Mouse (Mus musculus) layer of hippocampus, postnatal 10 days (tissue): ENCODE measurements around the gene Krt36. TPM values are rescaled to one million over a fixed set of nuclear protein-coding genes. Genes with fewer than 3 reads are reported as not detected.

Experiments
- DNase-seq, 2 experiments: peaks; one replicate each; pipeline ENCODE4 v3.0.0; 2021; ENCODE audit warnings: low spot score in 2 of 2
- long read RNA-seq: library from polyadenylated mRNA; stranded (forward); transcript quantifications from one replicate; pipeline ENCODE4 v2.0.0, GENCODE M21; 2023
- total RNA-seq, 2 experiments: library from RNA; stranded (reverse); gene quantifications; 2 replicates each; pipeline ENCODE4 v1.2.3; 2021

The Krt36 gene
- not detected for total RNA-seq
- long read RNA-seq = 0 reads

DNA sequence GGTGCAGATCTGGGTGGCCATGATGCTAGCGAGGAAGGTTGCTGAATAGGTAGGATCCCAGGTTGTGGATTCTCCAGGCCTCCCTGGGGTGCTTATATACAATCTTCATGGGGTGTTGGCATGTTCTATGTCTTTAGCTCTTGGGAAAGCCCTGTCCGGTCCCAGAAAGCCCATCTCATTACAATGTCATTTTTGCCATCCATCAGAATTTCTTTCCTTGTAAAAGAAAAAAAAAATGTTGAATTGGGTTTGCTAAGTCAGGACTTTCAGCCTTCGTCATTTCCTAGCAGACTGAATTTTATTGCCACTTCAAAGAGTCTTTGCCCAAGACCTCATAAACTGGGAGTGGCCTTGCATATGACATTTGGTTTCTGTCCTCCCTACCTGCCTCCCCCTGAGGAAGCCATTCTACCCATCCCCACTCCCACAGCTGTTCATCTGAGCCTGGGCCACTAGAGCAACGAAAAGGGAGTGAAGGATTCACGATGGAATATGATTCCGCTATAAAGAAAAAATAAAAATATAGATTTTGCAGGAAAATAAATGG lies at the start of gene Krt36:
TSS of gene Krt36 (minus strand) at position 51 of the 547 bp plus-strand sequence.
- DNase-seq = no peak

DNA sequence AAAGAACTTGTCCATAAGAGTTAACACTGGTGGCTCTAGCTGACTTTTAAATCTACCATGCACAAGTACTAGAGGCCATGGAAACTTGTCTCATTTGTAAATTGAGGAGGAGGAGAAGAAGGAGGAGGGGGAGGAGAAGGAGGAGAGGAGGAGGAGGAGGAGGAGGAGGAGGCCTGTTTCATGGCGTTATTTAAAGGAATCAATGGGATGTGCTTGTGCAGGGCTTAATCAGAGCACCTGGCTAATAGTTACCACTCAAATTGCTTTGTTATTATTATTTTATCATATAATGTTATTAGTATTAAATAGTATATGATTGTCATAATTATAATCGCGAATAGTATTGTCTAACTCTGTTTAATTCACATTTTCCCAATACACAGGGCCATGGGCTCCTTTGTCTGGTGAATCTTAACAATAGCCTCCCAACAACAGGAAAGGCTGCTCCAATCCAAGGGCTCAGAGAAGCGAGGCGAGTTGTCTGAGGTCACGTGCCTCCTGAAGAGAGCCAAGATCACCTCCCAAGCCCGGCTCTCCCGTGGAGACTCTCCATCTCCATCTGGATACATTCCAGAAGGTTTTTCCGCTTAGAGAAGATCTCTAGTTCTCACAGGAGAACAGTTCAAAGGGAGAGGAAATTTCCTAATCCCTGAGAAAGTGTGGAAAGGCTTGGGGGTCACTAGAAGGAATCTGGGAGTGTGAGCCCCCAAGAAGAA lies 43.3 kb upstream of the Krt36 start, which contains the start of gene Krt19:
TSS of gene Krt19 (minus strand) at position 51 of the 716 bp plus-strand sequence.
- no peak for DNase-seq

- no peak for DNase-seq
Observed at GRCm38 (mm10) chr11:100147566-100148353, 42.3 kb upstream of the Krt36 start.

- DNase-seq = no peak
Observed at GRCm38 (mm10) chr11:100145858-100146560, 40.6 kb upstream of the Krt36 start.

GRCm38 (mm10) chr11:100145104-100145503 lies 39.7 kb upstream of the Krt36 start:
- no peak for DNase-seq

DNA sequence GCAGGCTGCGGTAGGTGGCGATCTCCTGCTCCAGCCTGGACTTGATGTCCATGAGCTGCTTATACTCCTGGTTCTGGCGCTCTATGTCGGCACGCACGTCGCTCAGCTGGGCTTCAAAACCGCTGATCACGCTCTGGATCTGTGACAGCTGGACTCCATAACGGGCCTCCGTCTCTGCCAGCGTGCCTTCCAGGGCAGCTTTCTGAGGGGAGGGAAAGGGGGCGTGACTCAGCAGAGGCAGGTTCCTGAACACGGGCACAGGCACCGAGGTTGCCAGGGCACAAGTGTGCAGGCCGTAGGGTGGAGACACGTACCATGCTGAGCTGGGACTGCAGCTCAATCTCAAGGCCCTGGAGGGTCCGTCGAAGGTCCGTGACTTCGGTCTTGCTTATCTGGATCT lies 35.5 kb upstream of the Krt36 start:
- peak; percentile 14 to 20 for DNase-seq

DNA sequence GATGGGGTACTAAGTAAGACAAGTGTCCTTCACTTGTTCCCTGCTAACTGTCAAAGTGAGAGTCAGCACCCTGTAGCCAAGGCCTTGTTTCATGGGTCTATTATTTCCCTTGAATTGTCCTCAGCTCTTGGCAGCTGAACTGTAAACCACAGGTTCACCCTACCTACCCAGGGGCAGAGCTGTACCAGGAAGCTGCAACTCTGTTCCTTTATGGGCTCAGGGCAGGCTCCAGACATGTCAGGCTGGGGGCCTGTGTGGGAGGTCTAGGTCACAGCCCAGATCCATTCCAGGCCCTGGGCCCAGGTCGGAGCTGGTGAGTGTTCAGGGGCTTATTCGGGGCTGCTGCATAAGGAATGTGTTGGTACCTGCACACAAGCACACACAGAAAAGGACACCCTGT lies 34.0 kb upstream of the Krt36 start:
- no peak for DNase-seq

DNA sequence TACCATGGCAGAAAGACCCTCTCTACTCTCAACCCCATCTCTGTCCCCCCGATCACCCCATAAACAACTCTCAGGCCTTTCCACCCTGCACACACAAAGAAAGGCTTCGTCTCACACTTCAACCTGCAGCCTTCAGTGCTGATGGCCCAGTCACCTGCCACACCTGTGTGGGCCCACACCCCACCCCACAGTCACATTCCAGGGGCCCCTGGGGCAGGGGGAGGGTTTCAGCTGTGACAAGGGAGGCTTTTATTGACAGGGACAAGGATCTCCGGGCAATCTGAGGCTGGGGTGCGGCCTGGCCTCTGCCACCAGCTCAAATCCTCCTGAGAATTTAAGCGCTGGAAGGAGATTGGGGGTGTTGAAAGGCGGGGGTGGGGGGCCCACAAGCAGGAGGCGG lies 33.4 kb upstream of the Krt36 start:
- DNase-seq = no peak

DNA sequence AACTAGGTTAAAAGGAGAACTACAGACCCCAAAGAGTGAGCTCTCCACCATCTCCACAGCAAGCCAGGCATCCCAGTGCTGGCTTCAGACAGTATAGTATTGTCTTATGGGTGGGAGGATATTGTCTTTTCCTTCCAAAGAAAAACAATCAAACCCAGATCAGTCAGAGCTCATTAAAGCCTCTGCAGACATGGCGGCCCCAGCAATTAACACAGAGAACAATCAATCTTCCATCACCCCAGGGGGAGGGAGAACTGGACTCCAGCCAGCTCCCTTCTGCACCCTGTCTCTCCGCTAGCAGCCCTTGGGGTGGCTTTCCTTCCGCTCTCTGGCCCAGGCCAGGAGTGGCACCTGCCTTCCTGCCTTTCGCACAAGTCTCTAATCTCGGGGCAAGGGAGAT lies 32.3 kb upstream of the Krt36 start:
- DNase-seq = peak in 1 of 2 experiments; percentile 22

GRCm38 (mm10) chr11:100136559-100136958 lies 31.1 kb upstream of the Krt36 start:
- DNase-seq = no peak

- DNase-seq = no peak
Observed at GRCm38 (mm10) chr11:100135731-100136130, 30.3 kb upstream of the Krt36 start, which contains the start of gene Krt15. Krt15 (minus strand) TSS chr11:100135928.

- DNase-seq = no peak
Observed at GRCm38 (mm10) chr11:100124901-100125300, 19.5 kb upstream of the Krt36 start.

- DNase-seq = no peak
Observed at GRCm38 (mm10) chr11:100121466-100121865, 16.0 kb upstream of the Krt36 start, which contains the start of gene Krt13. Krt13 (minus strand) TSS chr11:100121566.

DNA sequence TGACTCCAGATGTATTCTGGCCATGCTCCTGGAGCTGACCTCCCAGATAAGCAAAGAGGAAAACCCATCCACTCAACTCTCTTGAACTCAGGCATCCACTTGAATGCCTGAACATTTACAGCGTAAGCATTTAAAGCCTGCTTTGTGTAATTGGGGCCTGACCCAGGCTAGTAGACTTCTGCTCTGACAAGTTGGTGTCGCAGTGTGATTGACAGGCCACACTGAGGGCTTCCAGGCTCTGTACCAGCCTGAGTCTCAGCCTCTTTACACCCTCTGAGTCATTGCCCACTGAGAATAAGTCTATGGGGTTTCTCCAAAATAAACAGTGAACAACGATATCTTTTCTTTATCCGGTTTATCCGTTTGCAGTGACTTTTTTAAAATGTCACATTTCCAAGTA lies 14.9 kb upstream of the Krt36 start:
- DNase-seq = no peak

GRCm38 (mm10) chr11:100113742-100114029 lies 8.3 kb upstream of the Krt36 start:
- DNase-seq = no peak

GRCm38 (mm10) chr11:100112935-100113741 lies 7.7 kb upstream of the Krt36 start:
- DNase-seq = no peak

GRCm38 (mm10) chr11:100102693-100103429 lies 2.6 kb downstream of the Krt36 start:
- no peak for DNase-seq

- DNase-seq = no peak
Observed at GRCm38 (mm10) chr11:100100391-100100790, 5.0 kb downstream of the Krt36 start.

GRCm38 (mm10) chr11:100097819-100098218 lies 7.6 kb downstream of the Krt36 start:
- no peak for DNase-seq

DNA sequence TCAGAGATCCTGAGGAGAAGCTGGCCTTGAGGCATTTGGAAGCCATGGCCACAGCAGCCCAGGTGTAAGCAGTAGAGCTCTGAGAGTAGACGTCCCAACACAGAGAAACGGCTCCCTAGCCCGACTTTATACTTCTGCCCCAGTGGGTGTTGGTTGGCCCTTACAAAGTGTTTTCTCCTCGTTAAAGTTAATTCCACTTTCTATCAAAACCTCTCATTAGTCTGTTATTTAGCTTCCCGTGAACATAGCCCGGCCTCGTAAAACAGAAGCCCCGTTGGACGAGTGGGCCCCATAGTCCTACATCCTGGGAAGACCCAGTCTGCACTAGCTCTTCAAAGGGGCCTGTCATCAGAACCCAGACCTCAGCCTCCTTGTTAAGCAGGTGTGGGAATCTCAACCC lies 9.3 kb downstream of the Krt36 start, which contains the start of gene Krt35:
TSS of gene Krt35 (minus strand) at position 101 of the 400 bp plus-strand sequence.
- no peak for DNase-seq
